Mouse (Mus musculus) macrophage (primary cell): ENCODE data around the gene 1700016D06Rik. TPM values are rescaled to one million over a fixed set of nuclear protein-coding genes. Genes with fewer than 3 reads are reported as not detected.
"Not testable (repeated sequence)": the region's sequence is repeated elsewhere in the genome, so short reads cannot be mapped to it uniquely, and the experiment has no call there.

Source experiments
- H3K27ac ChIP-seq: fragments of 350-480 bp; formaldehyde crosslinking; 2 replicates; pipeline ENCODE4 v1.9.0; 2021
- H3K36me3 ChIP-seq: fragments of 350-480 bp; formaldehyde crosslinking; 2 replicates; pipeline ENCODE4 v1.9.0; 2021; ENCODE audit errors: inconsistent target
- H3K4me3 ChIP-seq: fragments of 350-480 bp; formaldehyde crosslinking; 2 replicates; pipeline ENCODE4 v1.9.0; 2021; ENCODE audit errors: inconsistent target
- H3K79me2 ChIP-seq: fragments of 350-480 bp; formaldehyde crosslinking; 2 replicates; pipeline ENCODE4 v1.9.0; 2021; ENCODE audit errors: inconsistent target
- WGBS: methylation state at CpG from one replicate; pipeline ENCODE4 v1.1.7; 2026; ENCODE audit warnings: inconsistent platforms; ENCODE audit not compliant: missing documents; 5-methylcytosine and 5-hydroxymethylcytosine counted together
- polyA plus RNA-seq: library from polyadenylated mRNA; stranded (reverse); fragments of 250-400 nt; gene quantifications from 3 replicates; pipeline ENCODE4 v1.2.4, GENCODE M21; 2018; ENCODE audit warnings: inconsistent platforms

The 1700016D06Rik gene
- polyA plus RNA-seq, 1 experiment from 2014 or later: not detected

GRCm38 (mm10) chr8:11691284-11691683 is 9.6 kb downstream of the 1700016D06Rik start:
- WGBS: 89% methylated on average over 5 of the region's 6 CpGs
- Histone ChIP-seq H3K4me3 (no peak overlapping the region), H3K36me3 (no peaks in the 10 kb centered on the region), H3K79me2 (no peaks in the 10 kb centered on the region), H3K27ac (no peak overlapping the region)

GRCm38 (mm10) chr8:11689945-11690344 is 10.9 kb downstream of the 1700016D06Rik start:
- WGBS: 93% methylated on average over 7 of the region's 7 CpGs
- no peaks in the 10 kb centered on the region for H3K36me3 ChIP-seq
- H3K27ac ChIP-seq: no peak overlapping the region
- no peaks in the 10 kb centered on the region for H3K79me2 ChIP-seq
- no peak overlapping the region for H3K4me3 ChIP-seq

- Histone ChIP-seq H3K27ac (no peak overlapping the region), H3K36me3 (no peaks in the 10 kb centered on the region), H3K79me2 (no peaks in the 10 kb centered on the region), H3K4me3 (no peak overlapping the region)
- 94% methylated on average over 5 of the region's 5 CpGs for WGBS
Observed at GRCm38 (mm10) chr8:11687251-11687650, 13.6 kb downstream of the 1700016D06Rik start.

GRCm38 (mm10) chr8:11684558-11684957 is 16.3 kb downstream of the 1700016D06Rik start:
- WGBS: 87% methylated on average over 7 of the region's 7 CpGs
- no peak overlapping the region for H3K4me3 ChIP-seq
- H3K27ac ChIP-seq: no peak overlapping the region
- H3K36me3 ChIP-seq: no peaks in the 10 kb centered on the region
- no peaks in the 10 kb centered on the region for H3K79me2 ChIP-seq

GRCm38 (mm10) chr8:11668308-11668707 is 32.6 kb downstream of the 1700016D06Rik start:
- 79% methylated on average over 2 of the region's 2 CpGs for WGBS
- Histone ChIP-seq H3K79me2 (no peaks in the 10 kb centered on the region), H3K4me3 (no peak overlapping the region), H3K36me3 (no peaks in the 10 kb centered on the region), H3K27ac (no peak overlapping the region)

GRCm38 (mm10) chr8:11666023-11666716 is 34.7 kb downstream of the 1700016D06Rik start:
- not testable (repeated sequence) for H3K36me3 ChIP-seq, H3K4me3 ChIP-seq, H3K79me2 ChIP-seq, H3K27ac ChIP-seq
- 89% methylated on average over 20 of the region's 20 CpGs for WGBS

GRCm38 (mm10) chr8:11661969-11662368 is 38.9 kb downstream of the 1700016D06Rik start:
- no peaks in the 10 kb centered on the region for H3K36me3 ChIP-seq
- no peak overlapping the region for H3K27ac ChIP-seq
- no peaks in the 10 kb centered on the region for H3K79me2 ChIP-seq
- WGBS: 94% methylated on average over 3 of the region's 3 CpGs
- H3K4me3 ChIP-seq: no peak overlapping the region

GRCm38 (mm10) chr8:11650021-11650420 is 50.8 kb downstream of the 1700016D06Rik start:
- 95% methylated on average over 5 of the region's 5 CpGs for WGBS
- Histone ChIP-seq H3K79me2 (no peaks in the 10 kb centered on the region), H3K4me3 (no peak overlapping the region), H3K36me3 (no peaks in the 10 kb centered on the region), H3K27ac (no peak overlapping the region)

- no peaks in the 10 kb centered on the region for H3K79me2 ChIP-seq
- WGBS: 77% methylated on average over 2 of the region's 2 CpGs
Observed at GRCm38 (mm10) chr8:11643123-11643522, 57.7 kb downstream of the 1700016D06Rik start.

GRCm38 (mm10) chr8:11640606-11641005 is 60.3 kb downstream of the 1700016D06Rik start:
- H3K79me2 ChIP-seq: no peaks in the 10 kb centered on the region
- 100% methylated on average over 2 of the region's 2 CpGs for WGBS

More at GRCm38 (mm10) chr8:11643123-11643522, 57.7 kb downstream of the 1700016D06Rik start:
- H3K36me3 ChIP-seq: no peaks in the 10 kb centered on the region
- no peak overlapping the region for H3K27ac ChIP-seq
- no peak overlapping the region for H3K4me3 ChIP-seq

GRCm38 (mm10) chr8:11637531-11637930 is 63.3 kb downstream of the 1700016D06Rik start:
- WGBS: 93% methylated on average over 7 of the region's 7 CpGs
- peaks cover 22% of the 10 kb centered on the region for H3K79me2 ChIP-seq
- no peak overlapping the region for H3K27ac ChIP-seq
- no peaks in the 10 kb centered on the region for H3K36me3 ChIP-seq
- H3K4me3 ChIP-seq: no peak overlapping the region

More at GRCm38 (mm10) chr8:11640606-11641005, 60.3 kb downstream of the 1700016D06Rik start:
- H3K36me3 ChIP-seq: no peaks in the 10 kb centered on the region
- H3K4me3 ChIP-seq: no peak overlapping the region
- H3K27ac ChIP-seq: no peak overlapping the region

GRCm38 (mm10) chr8:11636324-11637057 is 64.4 kb downstream of the 1700016D06Rik start:
- H3K27ac ChIP-seq: peak overlapping the region; percentile 62
- WGBS: 5% methylated on average over 30 of the region's 30 CpGs

GRCm38 (mm10) chr8:11635611-11636081 is 65.2 kb downstream of the 1700016D06Rik start, which contains the start of gene Ankrd10:
TSS of gene Ankrd10 (minus strand) at chr8:11635757.
- no peaks in the 10 kb centered on the region for H3K36me3 ChIP-seq
- under 1% methylated on average over 40 of the region's 40 CpGs for WGBS
- peaks cover 41% of the 10 kb centered on the region for H3K79me2 ChIP-seq
- peak within 1 kb of the TSS; percentile 62 for H3K27ac ChIP-seq
- H3K4me3 ChIP-seq: peak within 1 kb of the TSS; percentile 64

More at GRCm38 (mm10) chr8:11636324-11637057, 64.4 kb downstream of the 1700016D06Rik start:
- Histone ChIP-seq H3K4me3 (peak overlapping the region; percentile 33), H3K36me3 (no peaks in the 10 kb centered on the region), H3K79me2 (peaks cover 33% of the 10 kb centered on the region)

GRCm38 (mm10) chr8:11635012-11635577 is 65.8 kb downstream of the 1700016D06Rik start:
- WGBS: under 1% methylated on average over 69 of the region's 70 CpGs
- H3K27ac ChIP-seq: no peak overlapping the region
- peaks cover 47% of the 10 kb centered on the region for H3K79me2 ChIP-seq
- no peaks in the 10 kb centered on the region for H3K36me3 ChIP-seq
- H3K4me3 ChIP-seq: peak overlapping the region; percentile 64
